Mouse (Mus musculus): ENCODE data around the gene Acoxl. TPM values are rescaled to one million over a fixed set of nuclear protein-coding genes. Genes with fewer than 3 reads are reported as not detected.

Gene Acoxl
- polyA plus RNA-seq, 1 experiment from 2014 or later, result 0.34 TPM

- no peaks in the 10 kb centered on the region for H3K4me1 ChIP-seq (replicated peaks; ENCODE audit: control insufficient read depth, insufficient read depth, low read length)
- no peak overlapping the region for H3K27ac ChIP-seq (ENCODE audit: low read depth, low read length)
- no peak for ATAC-seq (replicated peaks; ENCODE audit: low FRiP score)
- H3K4me3 ChIP-seq (ENCODE audit: low read depth, low read length), result no peak overlapping the region
- no peaks in the 10 kb centered on the region for H3K27me3 ChIP-seq (replicated peaks; ENCODE audit: control insufficient read depth, insufficient read depth, low read length)
- H3K36me3 ChIP-seq (ENCODE audit: control insufficient read depth, insufficient read depth, low read length), result no peaks in the 10 kb centered on the region
- 65% methylated on average over 7 of the region's 7 CpGs for WGBS
- DNase-seq (ENCODE audit: low spot score), result no peak
- no peak overlapping the region for H3K9ac ChIP-seq (ENCODE audit: low read depth, low read length)
- H3K9me3 ChIP-seq (ENCODE audit: control insufficient read depth, low read length), result no peaks in the 10 kb centered on the region
- H3K4me2 ChIP-seq, result no peak overlapping the region
Observed at GRCm38 (mm10) chr2:128061491-128061890, 222.8 kb downstream of the Acoxl start.

- ATAC-seq (replicated peaks; ENCODE audit: low FRiP score), result no peak
- WGBS, result 84% methylated on average over 6 of the region's 6 CpGs
Observed at GRCm38 (mm10) chr2:128062756-128063155, 224.1 kb downstream of the Acoxl start.

GRCm38 (mm10) chr2:128065013-128065412 is 226.3 kb downstream of the Acoxl start:
- Histone ChIP-seq H3K4me1 (replicated peaks; ENCODE audit: control insufficient read depth, insufficient read depth, low read length) (no peaks in the 10 kb centered on the region), H3K27me3 (replicated peaks; ENCODE audit: control insufficient read depth, insufficient read depth, low read length) (no peaks in the 10 kb centered on the region), H3K4me2 (no peak overlapping the region), H3K9ac (ENCODE audit: low read depth, low read length) (no peak overlapping the region), H3K9me3 (ENCODE audit: control insufficient read depth, low read length) (no peaks in the 10 kb centered on the region), H3K27ac (ENCODE audit: low read depth, low read length) (no peak overlapping the region), H3K4me3 (ENCODE audit: low read depth, low read length) (no peak overlapping the region), H3K36me3 (ENCODE audit: control insufficient read depth, insufficient read depth, low read length) (no peaks in the 10 kb centered on the region)
- 79% methylated on average over 2 of the region's 2 CpGs for WGBS
- no peak for ATAC-seq (replicated peaks; ENCODE audit: low FRiP score)
- DNase-seq (ENCODE audit: low spot score), result no peak

More at GRCm38 (mm10) chr2:128062756-128063155, 224.1 kb downstream of the Acoxl start:
- DNase-seq (ENCODE audit: low spot score), result no peak
- H3K27ac ChIP-seq (ENCODE audit: low read depth, low read length), result no peak overlapping the region
- no peaks in the 10 kb centered on the region for H3K9me3 ChIP-seq (ENCODE audit: control insufficient read depth, low read length)
- H3K4me2 ChIP-seq, result no peak overlapping the region
- no peaks in the 10 kb centered on the region for H3K4me1 ChIP-seq (replicated peaks; ENCODE audit: control insufficient read depth, insufficient read depth, low read length)
- no peaks in the 10 kb centered on the region for H3K36me3 ChIP-seq (ENCODE audit: control insufficient read depth, insufficient read depth, low read length)
- H3K27me3 ChIP-seq (replicated peaks; ENCODE audit: control insufficient read depth, insufficient read depth, low read length), result no peaks in the 10 kb centered on the region
- no peak overlapping the region for H3K9ac ChIP-seq (ENCODE audit: low read depth, low read length)
- H3K4me3 ChIP-seq (ENCODE audit: low read depth, low read length), result no peak overlapping the region

DNA sequence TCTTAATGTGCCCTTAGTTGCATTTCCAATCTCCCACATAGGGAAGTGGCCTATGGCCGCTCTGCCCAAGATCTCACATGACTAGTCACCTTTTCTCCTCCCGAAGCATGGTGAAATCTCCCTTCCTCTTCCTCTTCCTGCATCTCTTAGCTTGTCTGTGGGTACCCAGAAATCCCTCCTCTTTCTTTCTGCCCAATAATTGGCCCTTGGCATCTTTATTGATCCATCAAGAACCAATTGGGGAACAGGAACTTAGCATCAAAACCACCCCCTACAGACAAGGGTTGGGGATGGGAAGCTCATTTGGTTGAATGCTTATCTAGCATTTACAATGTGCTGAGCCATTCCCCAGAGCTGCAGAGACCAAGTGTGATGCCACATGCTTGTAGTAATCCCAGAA is 226.9 kb downstream of the Acoxl start:
- 47% methylated on average over 2 of the region's 2 CpGs for WGBS

DNA sequence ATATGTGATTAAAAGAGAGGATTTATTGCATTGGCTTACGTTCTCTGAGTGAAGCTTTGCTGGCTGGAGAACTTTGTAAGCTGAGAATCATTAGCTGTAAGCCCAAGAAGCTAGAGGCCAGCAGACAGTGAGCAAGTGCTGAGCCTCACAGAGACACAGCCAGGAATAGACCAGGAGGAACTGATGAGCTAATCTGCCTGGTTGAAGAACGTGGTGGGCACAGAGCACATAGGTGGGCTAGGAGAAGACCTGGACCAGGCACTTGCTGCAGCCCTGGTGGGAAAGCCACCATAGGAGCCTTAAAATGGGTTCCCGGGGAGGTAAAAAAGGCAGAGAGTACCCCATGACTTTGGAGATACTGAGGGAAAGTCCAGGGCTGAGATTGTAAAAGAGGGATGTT is 228.5 kb downstream of the Acoxl start:
- H3K27me3 ChIP-seq (replicated peaks; ENCODE audit: control insufficient read depth, insufficient read depth, low read length), result no peaks in the 10 kb centered on the region
- H3K9ac ChIP-seq (ENCODE audit: low read depth, low read length), result no peak overlapping the region
- no peaks in the 10 kb centered on the region for H3K36me3 ChIP-seq (ENCODE audit: control insufficient read depth, insufficient read depth, low read length)
- H3K4me3 ChIP-seq (ENCODE audit: low read depth, low read length), result no peak overlapping the region
- no peaks in the 10 kb centered on the region for H3K4me1 ChIP-seq (replicated peaks; ENCODE audit: control insufficient read depth, insufficient read depth, low read length)
- no peak for ATAC-seq (replicated peaks; ENCODE audit: low FRiP score)
- H3K4me2 ChIP-seq, result no peak overlapping the region
- no peak for DNase-seq (ENCODE audit: low spot score)
- H3K27ac ChIP-seq (ENCODE audit: low read depth, low read length), result no peak overlapping the region
- no peaks in the 10 kb centered on the region for H3K9me3 ChIP-seq (ENCODE audit: control insufficient read depth, low read length)
- WGBS, result 73% methylated on average over 3 of the region's 3 CpGs

More for the DNA sequence above, 226.9 kb downstream of the Acoxl start:
- no peaks in the 10 kb centered on the region for H3K9me3 ChIP-seq (ENCODE audit: control insufficient read depth, low read length)
- H3K27ac ChIP-seq (ENCODE audit: low read depth, low read length), result no peak overlapping the region
- H3K4me3 ChIP-seq (ENCODE audit: low read depth, low read length), result no peak overlapping the region
- H3K4me1 ChIP-seq (replicated peaks; ENCODE audit: control insufficient read depth, insufficient read depth, low read length), result no peaks in the 10 kb centered on the region
- no peaks in the 10 kb centered on the region for H3K36me3 ChIP-seq (ENCODE audit: control insufficient read depth, insufficient read depth, low read length)
- no peak overlapping the region for H3K4me2 ChIP-seq
- ATAC-seq (replicated peaks; ENCODE audit: low FRiP score) (no peak), DNase-seq (ENCODE audit: low spot score) (no peak)
- H3K9ac ChIP-seq (ENCODE audit: low read depth, low read length), result no peak overlapping the region
- H3K27me3 ChIP-seq (replicated peaks; ENCODE audit: control insufficient read depth, insufficient read depth, low read length), result no peaks in the 10 kb centered on the region

DNA sequence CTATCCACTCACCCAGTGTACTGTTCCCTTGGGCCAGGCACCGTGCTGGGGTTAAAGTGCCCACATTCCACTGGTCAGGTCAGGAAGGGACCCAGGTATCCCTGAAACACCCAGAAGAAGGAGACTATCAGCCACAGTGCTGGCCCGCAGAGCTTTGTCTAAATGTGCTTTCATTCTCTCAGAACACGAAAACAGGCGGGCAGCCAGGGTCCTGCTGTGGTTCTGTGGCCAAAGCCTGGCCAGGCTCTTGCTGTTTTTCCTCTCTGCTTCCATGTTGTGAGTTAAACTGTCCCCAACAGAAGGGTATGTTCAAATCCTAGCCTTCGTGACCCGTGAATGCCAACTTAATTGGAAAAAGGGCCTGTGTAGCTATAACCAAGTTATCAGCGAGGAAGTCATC is 228.9 kb downstream of the Acoxl start:
- Histone ChIP-seq H3K4me3 (ENCODE audit: low read depth, low read length) (no peak overlapping the region), H3K36me3 (ENCODE audit: control insufficient read depth, insufficient read depth, low read length) (no peaks in the 10 kb centered on the region), H3K4me1 (replicated peaks; ENCODE audit: control insufficient read depth, insufficient read depth, low read length) (no peaks in the 10 kb centered on the region), H3K4me2 (no peak overlapping the region), H3K27ac (ENCODE audit: low read depth, low read length) (no peak overlapping the region), H3K9me3 (ENCODE audit: control insufficient read depth, low read length) (no peaks in the 10 kb centered on the region), H3K27me3 (replicated peaks; ENCODE audit: control insufficient read depth, insufficient read depth, low read length) (no peaks in the 10 kb centered on the region), H3K9ac (ENCODE audit: low read depth, low read length) (no peak overlapping the region)
- DNase-seq (ENCODE audit: low spot score), result no peak
- 82% methylated on average over 7 of the region's 7 CpGs for WGBS
- no peak for ATAC-seq (replicated peaks; ENCODE audit: low FRiP score)

- WGBS, result 79% methylated on average over 4 of the region's 4 CpGs
- no peaks in the 10 kb centered on the region for H3K27me3 ChIP-seq (replicated peaks; ENCODE audit: control insufficient read depth, insufficient read depth, low read length)
- no peak for ATAC-seq (replicated peaks; ENCODE audit: low FRiP score)
Observed at GRCm38 (mm10) chr2:128068176-128068575, 229.5 kb downstream of the Acoxl start.

GRCm38 (mm10) chr2:128069025-128069424 is 230.3 kb downstream of the Acoxl start:
- no peak for ATAC-seq (replicated peaks; ENCODE audit: low FRiP score)
- H3K9me3 ChIP-seq (ENCODE audit: control insufficient read depth, low read length), result no peaks in the 10 kb centered on the region

More at GRCm38 (mm10) chr2:128068176-128068575, 229.5 kb downstream of the Acoxl start:
- Histone ChIP-seq H3K4me3 (ENCODE audit: low read depth, low read length) (no peak overlapping the region), H3K36me3 (ENCODE audit: control insufficient read depth, insufficient read depth, low read length) (no peaks in the 10 kb centered on the region), H3K9me3 (ENCODE audit: control insufficient read depth, low read length) (no peaks in the 10 kb centered on the region), H3K27ac (ENCODE audit: low read depth, low read length) (no peak overlapping the region), H3K4me1 (replicated peaks; ENCODE audit: control insufficient read depth, insufficient read depth, low read length) (no peaks in the 10 kb centered on the region), H3K4me2 (no peak overlapping the region), H3K9ac (ENCODE audit: low read depth, low read length) (no peak overlapping the region)
- no peak for DNase-seq (ENCODE audit: low spot score)

DNA sequence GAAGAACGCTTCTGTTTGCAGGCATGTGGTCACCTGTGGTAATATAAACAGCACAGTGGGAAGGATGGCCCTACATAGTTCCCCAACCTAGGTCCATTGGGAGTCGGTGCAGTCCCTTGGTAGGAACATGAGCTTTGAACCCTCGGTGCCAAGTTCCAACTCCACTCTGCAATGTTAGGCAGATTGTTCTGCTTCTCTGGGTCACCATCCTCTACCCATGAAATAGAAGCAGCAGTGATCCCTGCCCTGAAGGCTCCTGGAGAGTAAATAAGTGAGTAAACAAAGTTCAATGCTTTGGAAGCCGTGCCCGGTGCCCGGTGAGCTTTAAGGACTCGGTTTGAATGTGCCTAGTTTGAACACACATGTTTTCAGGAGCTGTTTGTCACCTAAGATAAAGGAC is 233.1 kb downstream of the Acoxl start:
- Histone ChIP-seq H3K27me3 (replicated peaks; ENCODE audit: control insufficient read depth, insufficient read depth, low read length) (no peaks in the 10 kb centered on the region), H3K4me2 (no peak overlapping the region), H3K4me3 (ENCODE audit: low read depth, low read length) (no peak overlapping the region), H3K4me1 (replicated peaks; ENCODE audit: control insufficient read depth, insufficient read depth, low read length) (no peaks in the 10 kb centered on the region), H3K36me3 (ENCODE audit: control insufficient read depth, insufficient read depth, low read length) (no peaks in the 10 kb centered on the region), H3K27ac (ENCODE audit: low read depth, low read length) (no peak overlapping the region), H3K9me3 (ENCODE audit: control insufficient read depth, low read length) (no peaks in the 10 kb centered on the region), H3K9ac (ENCODE audit: low read depth, low read length) (no peak overlapping the region)
- 70% methylated on average over 7 of the region's 7 CpGs for WGBS
- DNase-seq (ENCODE audit: low spot score) (no peak), ATAC-seq (replicated peaks; ENCODE audit: low FRiP score) (no peak)

More at GRCm38 (mm10) chr2:128069025-128069424, 230.3 kb downstream of the Acoxl start:
- no peak overlapping the region for H3K4me3 ChIP-seq (ENCODE audit: low read depth, low read length)
- H3K4me2 ChIP-seq, result no peak overlapping the region
- DNase-seq (ENCODE audit: low spot score), result no peak
- H3K36me3 ChIP-seq (ENCODE audit: control insufficient read depth, insufficient read depth, low read length), result no peaks in the 10 kb centered on the region
- no peak overlapping the region for H3K9ac ChIP-seq (ENCODE audit: low read depth, low read length)
- 67% methylated on average over 2 of the region's 2 CpGs for WGBS
- no peaks in the 10 kb centered on the region for H3K4me1 ChIP-seq (replicated peaks; ENCODE audit: control insufficient read depth, insufficient read depth, low read length)
- no peak overlapping the region for H3K27ac ChIP-seq (ENCODE audit: low read depth, low read length)
- H3K27me3 ChIP-seq (replicated peaks; ENCODE audit: control insufficient read depth, insufficient read depth, low read length), result no peaks in the 10 kb centered on the region
